8 mouse cellular contexts compared by ENCODE assay signal in the genomic region with DNA sequence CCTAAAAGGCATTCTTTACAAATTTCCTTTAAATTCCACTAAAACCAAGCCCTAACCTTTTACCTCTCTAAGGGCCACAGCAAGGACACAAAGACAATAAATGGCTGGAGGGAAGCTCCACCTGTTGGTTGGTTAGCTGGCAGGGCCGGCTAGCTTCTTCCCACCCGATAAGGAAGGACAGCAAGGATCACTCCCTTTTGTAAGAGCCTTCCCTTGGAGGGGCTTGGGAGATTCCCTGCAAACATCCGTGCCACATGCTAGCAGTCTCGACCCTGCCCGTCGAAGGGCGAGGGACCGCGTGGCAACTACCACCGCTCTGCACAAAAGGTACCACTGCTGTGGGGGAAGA. TPM values are rescaled to one million over a fixed set of nuclear protein-coding genes. Genes with fewer than 3 reads are reported as not detected.
DNase-seq lines count a peak whose midpoint lies in the region; ATAC-seq and TF ChIP-seq lines count a peak whose summit lies in the region.

No protein-coding gene starts in this region.

- no peak for ATAC-seq in stomach, embryonic 16.5 days (ENCODE audit: insufficient read depth, low FRiP score)

- WGBS in stomach, embryonic 16.5 days: 1% methylated on average over 10 of the region's 10 CpGs

- no peaks in the 10 kb centered on the region; the same call in none of the 2 replicates for H3K36me3 ChIP-seq in testis, adult 2 months (ENCODE audit: control insufficient read depth, insufficient read depth, low read length)
- peaks cover 13% of the 10 kb centered on the region for H3K36me3 ChIP-seq in stomach, embryonic 16.5 days (ENCODE audit: control insufficient read depth, insufficient read depth, low read length)

- peak; percentile 73 for DNase-seq in embryo, embryonic 10 days (ENCODE audit: low spot score)
- DNase-seq in embryo, embryonic 11 days: no peak
- no peak for DNase-seq in testis, postnatal 10 days (ENCODE audit: low spot score)
- peak; percentile 26 for DNase-seq in liver
- no peak for DNase-seq in kidney, adult 9 months
- DNase-seq in layer of hippocampus, adult 18-20 months (ENCODE audit: low spot score in 2 of 2): no peak

- H3K27me3 ChIP-seq in testis, adult 2 months (ENCODE audit: control insufficient read depth, insufficient read depth, low read length): no peaks in the 10 kb centered on the region
- H3K27me3 ChIP-seq in stomach, embryonic 16.5 days (ENCODE audit: control insufficient read depth, insufficient read depth, low read length): no peaks in the 10 kb centered on the region

- no peak for TF ChIP-seq CTCF in testis, adult 2 months (IDR thresholded peaks at IDR 0.05; ENCODE audit: control insufficient read depth, insufficient read depth, insufficient replicate concordance, low read depth, low read length)

- no peak for TF ChIP-seq POLR2A in testis, adult 2 months (IDR thresholded peaks at IDR 0.05; ENCODE audit: control insufficient read depth, low read depth, low read length)

- no peaks in the 10 kb centered on the region for H3K9me3 ChIP-seq in stomach, embryonic 16.5 days (replicated peaks; ENCODE audit: control insufficient read depth, low read length)

- H3K4me2 ChIP-seq in stomach, embryonic 16.5 days (ENCODE audit: low read depth, low read length): peak overlapping the region; percentile 87

- peak overlapping the region; percentile 98 for H3K9ac ChIP-seq in stomach, embryonic 16.5 days (ENCODE audit: low read length)

- H3K4me3 ChIP-seq in testis, adult 2 months (ENCODE audit: control insufficient read depth, low read depth, low read length): peak overlapping the region; percentile 90
- peak overlapping the region; percentile 86 for H3K4me3 ChIP-seq in stomach, embryonic 16.5 days (replicated peaks; ENCODE audit: low read length)

- H3K27ac ChIP-seq in testis, adult 2 months (ENCODE audit: control insufficient read depth, insufficient read depth, low read depth, low read length): peak overlapping the region; percentile 84
- H3K27ac ChIP-seq in stomach, embryonic 16.5 days (ENCODE audit: low read length): peak overlapping the region; percentile 98

- peaks cover 17% of the 10 kb centered on the region for H3K4me1 ChIP-seq in testis, adult 2 months (ENCODE audit: control insufficient read depth, insufficient read depth, low read length)
- H3K4me1 ChIP-seq in stomach, embryonic 16.5 days (ENCODE audit: control insufficient read depth, insufficient read depth, low read length): peaks cover 19% of the 10 kb centered on the region

RNA-seq across cellular contexts. Expression of a gene that starts 1.0 kb away (rescaled TPM):
- 174 and 198 TPM in 2 replicates for polyA plus RNA-seq in testis, adult 2 months (2012; rRNA removed)
- 568 and 650 TPM in 2 replicates for polyA plus RNA-seq in stomach, embryonic 16.5 days (2015; fragmentation: Nextera tagmentation; extraction: Ambion mirVana)
- total RNA-seq in layer of hippocampus, adult 18-20 months (2021): 100 to 1,000 TPM; 533 to 545 TPM

Comparison
In these comparisons a context has a peak if more than half of its experiments do, and no peak if none do; other contexts are left out.
1. DNase-seq: peak in embryo, embryonic 10 days (single experiment) and liver (single experiment); none in embryo, embryonic 11 days (single experiment), testis, postnatal 10 days (single experiment), kidney, adult 9 months (single experiment) and layer of hippocampus, adult 18-20 months (0 of 2).